Mouse (Mus musculus): ENCODE data around the gene Nup98.
A peak's percentile ranks its signal among the peaks of the same experiment; 100 is the strongest.

Gene Nup98

GRCm38 (mm10) chr7:102209756-102210721 lies at the start of gene Nup98, which contains the start of gene Pgap2:
TSS of gene Nup98 (minus strand) at chr7:102210176.
TSS of gene Pgap2 (plus strand) at chr7:102210208.
- DNase-seq (ENCODE audit: low read depth, low spot score), result peak; percentile 99

GRCm38 (mm10) chr7:102258753-102259152 lies 48.8 kb upstream of the Nup98 start:
- DNase-seq (ENCODE audit: low read depth, low spot score), result no peak

- peak; percentile 88 for DNase-seq (ENCODE audit: low read depth, low spot score)
Observed at GRCm38 (mm10) chr7:102258189-102258588, 48.2 kb upstream of the Nup98 start.

GRCm38 (mm10) chr7:102256636-102257035 lies 46.7 kb upstream of the Nup98 start:
- no peak for DNase-seq (ENCODE audit: low read depth, low spot score)

GRCm38 (mm10) chr7:102255954-102256353 lies 46.0 kb upstream of the Nup98 start, which contains the start of gene Rhog:
TSS of gene Rhog (minus strand) at chr7:102256054.
- DNase-seq (ENCODE audit: low read depth, low spot score), result no peak

- no peak for DNase-seq (ENCODE audit: low read depth, low spot score)
Observed at GRCm38 (mm10) chr7:102253631-102254030, 43.7 kb upstream of the Nup98 start.

GRCm38 (mm10) chr7:102250631-102251214 lies 40.7 kb upstream of the Nup98 start:
- peak; percentile 96 for DNase-seq (ENCODE audit: low read depth, low spot score)

GRCm38 (mm10) chr7:102249896-102250630 lies 40.1 kb upstream of the Nup98 start:
- DNase-seq (ENCODE audit: low read depth, low spot score), result peak; percentile 86

- peak; percentile 82 for DNase-seq (ENCODE audit: low read depth, low spot score)
Observed at GRCm38 (mm10) chr7:102249531-102249895, 39.5 kb upstream of the Nup98 start.

- peak; percentile 62 for DNase-seq (ENCODE audit: low read depth, low spot score)
Observed at GRCm38 (mm10) chr7:102248691-102249404, 38.9 kb upstream of the Nup98 start.

GRCm38 (mm10) chr7:102246956-102247797 lies 37.2 kb upstream of the Nup98 start:
- peak; percentile 45 for DNase-seq (ENCODE audit: low read depth, low spot score)

- DNase-seq (ENCODE audit: low read depth, low spot score), result no peak
Observed at GRCm38 (mm10) chr7:102246265-102246664, 36.3 kb upstream of the Nup98 start.

GRCm38 (mm10) chr7:102245775-102246174 lies 35.8 kb upstream of the Nup98 start:
- peak; percentile 59 for DNase-seq (ENCODE audit: low read depth, low spot score)

GRCm38 (mm10) chr7:102244782-102245535 lies 35.0 kb upstream of the Nup98 start:
- no peak for DNase-seq (ENCODE audit: low read depth, low spot score)

GRCm38 (mm10) chr7:102243870-102244269 lies 33.9 kb upstream of the Nup98 start:
- peak; percentile 39 for DNase-seq (ENCODE audit: low read depth, low spot score)

GRCm38 (mm10) chr7:102242917-102243316 lies 32.9 kb upstream of the Nup98 start:
- DNase-seq (ENCODE audit: low read depth, low spot score), result no peak

GRCm38 (mm10) chr7:102242371-102242770 lies 32.4 kb upstream of the Nup98 start:
- no peak for DNase-seq (ENCODE audit: low read depth, low spot score)

GRCm38 (mm10) chr7:102239591-102239990 lies 29.6 kb upstream of the Nup98 start:
- DNase-seq (ENCODE audit: low read depth, low spot score), result no peak

GRCm38 (mm10) chr7:102238686-102239286 lies 28.8 kb upstream of the Nup98 start:
- DNase-seq (ENCODE audit: low read depth, low spot score), result no peak
